Mouse (Mus musculus): ENCODE data around the gene Fam107b.

Gene Fam107b

GRCm38 (mm10) chr2:3737917-3738694 is 167.8 kb downstream of the Fam107b start:
- no peak for DNase-seq (ENCODE audit: extremely low spot score, low read depth, low spot score)

- no peak for DNase-seq (ENCODE audit: extremely low spot score, low read depth, low spot score)
These were observed 168.4 kb downstream of the Fam107b start for GRCm38 (mm10) chr2:3738734-3739133.

GRCm38 (mm10) chr2:3739351-3739961 is 169.2 kb downstream of the Fam107b start:
- no peak for DNase-seq (ENCODE audit: extremely low spot score, low read depth, low spot score)

DNA sequence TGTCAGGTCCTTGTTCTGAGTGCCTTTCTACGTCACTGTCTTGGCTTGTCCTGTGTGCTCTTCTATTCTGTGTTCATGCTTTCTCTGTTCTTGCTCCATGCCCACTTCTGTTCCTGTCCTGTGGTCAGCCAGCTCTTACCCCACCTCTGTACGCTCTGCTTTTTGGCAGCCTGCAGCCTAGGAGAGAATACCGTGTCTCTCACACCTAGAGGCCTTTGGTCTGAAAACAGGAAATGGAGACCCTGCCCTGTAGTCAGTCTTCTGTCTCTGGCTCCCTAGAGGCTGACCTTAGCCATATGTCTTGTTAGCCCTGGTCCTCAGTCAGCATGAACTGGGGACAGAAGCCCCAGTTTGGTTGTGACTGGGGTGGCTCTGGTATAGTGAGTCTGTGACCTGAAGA is 170.0 kb downstream of the Fam107b start:
- DNase-seq (ENCODE audit: extremely low spot score, low read depth, low spot score), result no peak

GRCm38 (mm10) chr2:3740670-3741069 is 170.4 kb downstream of the Fam107b start:
- DNase-seq (ENCODE audit: extremely low spot score, low read depth, low spot score), result no peak

DNA sequence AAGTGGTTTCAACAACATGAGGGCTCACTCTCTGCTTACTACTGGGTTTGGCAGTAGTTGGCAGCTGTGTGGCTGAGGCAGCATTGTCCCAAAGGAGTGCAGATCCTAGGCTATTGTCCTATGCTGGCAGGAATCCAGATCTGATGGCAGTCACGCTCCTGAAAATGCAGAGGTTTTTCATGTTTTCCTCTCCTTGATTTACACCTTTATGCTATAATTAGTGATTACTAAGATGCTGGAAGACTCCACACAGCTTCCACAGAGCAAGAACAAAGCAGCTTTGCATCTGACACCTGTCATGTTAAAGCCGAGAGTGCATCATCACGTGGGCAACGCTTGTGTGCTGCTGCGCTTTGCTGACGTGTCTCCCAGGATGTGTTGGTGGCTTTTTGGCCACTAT is 172.2 kb downstream of the Fam107b start:
- DNase-seq (ENCODE audit: extremely low spot score, low read depth, low spot score), result no peak

DNA sequence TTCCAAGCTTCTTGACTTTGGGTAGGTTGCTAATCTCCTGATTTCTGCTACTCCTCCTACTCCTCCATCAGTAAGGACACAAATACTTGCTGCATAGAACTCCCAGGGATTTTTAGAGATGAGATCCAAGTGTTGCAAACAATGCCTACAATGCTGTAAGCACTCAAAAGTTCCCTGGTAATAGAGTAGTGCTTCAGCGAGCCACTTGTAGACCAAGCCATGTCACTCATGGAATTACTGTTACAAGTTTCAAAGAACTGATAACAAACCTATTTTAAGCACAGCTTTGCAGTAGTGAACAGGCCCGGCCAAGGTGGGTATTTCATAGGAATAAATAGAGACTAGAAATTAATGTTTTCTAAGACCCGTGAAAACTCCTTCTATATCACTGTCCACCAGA is 174.8 kb downstream of the Fam107b start:
- no peak for DNase-seq (ENCODE audit: extremely low spot score, low read depth, low spot score)

GRCm38 (mm10) chr2:3745910-3746606 is 175.8 kb downstream of the Fam107b start:
- no peak for DNase-seq (ENCODE audit: extremely low spot score, low read depth, low spot score)

- no peak for DNase-seq (ENCODE audit: extremely low spot score, low read depth, low spot score)
These were observed 178.6 kb downstream of the Fam107b start for GRCm38 (mm10) chr2:3748714-3749503.

GRCm38 (mm10) chr2:3749504-3750024 is 179.3 kb downstream of the Fam107b start:
- DNase-seq (ENCODE audit: extremely low spot score, low read depth, low spot score), result no peak

GRCm38 (mm10) chr2:3750126-3750525 is 179.8 kb downstream of the Fam107b start:
- DNase-seq (ENCODE audit: extremely low spot score, low read depth, low spot score), result no peak

GRCm38 (mm10) chr2:3752365-3752764 is 182.1 kb downstream of the Fam107b start:
- DNase-seq (ENCODE audit: extremely low spot score, low read depth, low spot score), result no peak

- DNase-seq (ENCODE audit: extremely low spot score, low read depth, low spot score), result no peak
These were observed 182.6 kb downstream of the Fam107b start for GRCm38 (mm10) chr2:3752893-3753292.

DNA sequence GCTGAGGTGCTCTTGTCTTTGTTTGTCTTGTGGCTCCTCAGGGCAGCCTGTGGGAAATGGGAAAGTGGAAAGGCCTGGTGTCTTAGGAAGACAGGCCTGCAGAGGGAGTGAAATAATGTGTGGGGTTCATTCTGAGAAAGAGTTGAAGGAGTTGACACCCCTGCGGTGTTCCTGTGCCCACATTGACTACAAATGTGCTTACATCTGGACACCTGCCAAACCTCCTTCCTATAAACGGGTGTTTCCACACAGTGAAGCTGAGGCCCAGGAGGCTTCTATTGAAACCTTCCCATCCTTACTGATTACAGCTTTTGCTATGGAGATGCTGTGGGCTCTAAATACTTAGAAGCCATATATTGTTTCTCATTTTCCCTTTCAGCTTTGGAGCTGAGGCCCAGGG is 183.5 kb downstream of the Fam107b start:
- no peak for DNase-seq (ENCODE audit: extremely low spot score, low read depth, low spot score)

DNA sequence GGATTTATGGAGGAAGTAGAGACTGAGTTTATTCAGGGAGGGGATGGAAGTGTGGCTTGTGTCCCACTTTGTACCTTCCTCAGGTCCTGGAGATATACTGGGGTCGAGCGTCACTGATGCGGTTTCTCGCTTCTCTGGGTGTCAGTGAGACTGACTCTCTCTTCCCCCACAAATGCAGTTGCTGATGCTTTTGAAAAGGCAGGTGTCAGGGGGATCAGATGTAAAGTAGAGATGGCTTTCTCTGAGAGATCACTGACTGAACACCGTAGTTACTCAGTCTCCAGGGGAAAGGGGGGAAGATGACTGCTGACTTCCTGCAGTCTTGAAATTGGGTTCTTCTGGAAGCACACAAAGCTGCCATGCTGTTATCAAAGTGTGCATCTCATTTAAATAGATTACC is 185.6 kb downstream of the Fam107b start:
- DNase-seq (ENCODE audit: extremely low spot score, low read depth, low spot score), result no peak

DNA sequence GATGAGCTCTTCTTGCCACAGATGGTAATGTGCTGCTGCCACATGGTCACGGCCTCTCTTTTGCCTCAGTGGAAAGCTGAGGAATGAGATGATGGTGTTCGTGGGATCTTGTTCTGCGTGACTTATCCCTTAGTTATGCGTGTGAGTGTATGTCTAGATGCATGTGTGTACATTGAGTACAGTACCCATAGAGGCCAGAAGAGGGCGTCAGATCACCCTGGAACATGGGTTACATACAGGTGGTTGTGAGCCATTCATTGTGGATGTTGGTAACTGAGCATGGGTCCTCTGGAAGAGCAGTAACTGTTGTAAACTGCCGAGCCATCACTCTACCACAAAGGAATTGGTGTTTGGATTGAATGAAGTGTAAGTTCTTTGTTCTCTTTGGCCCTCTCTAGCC is 188.1 kb downstream of the Fam107b start:
- DNase-seq (ENCODE audit: extremely low spot score, low read depth, low spot score), result no peak

GRCm38 (mm10) chr2:3760234-3760836 is 190.0 kb downstream of the Fam107b start:
- no peak for DNase-seq (ENCODE audit: extremely low spot score, low read depth, low spot score)

GRCm38 (mm10) chr2:3764136-3764535 is 193.8 kb downstream of the Fam107b start:
- no peak for DNase-seq (ENCODE audit: extremely low spot score, low read depth, low spot score)

- no peak for DNase-seq (ENCODE audit: extremely low spot score, low read depth, low spot score)
These were observed 195.9 kb downstream of the Fam107b start for GRCm38 (mm10) chr2:3765957-3766783.

DNA sequence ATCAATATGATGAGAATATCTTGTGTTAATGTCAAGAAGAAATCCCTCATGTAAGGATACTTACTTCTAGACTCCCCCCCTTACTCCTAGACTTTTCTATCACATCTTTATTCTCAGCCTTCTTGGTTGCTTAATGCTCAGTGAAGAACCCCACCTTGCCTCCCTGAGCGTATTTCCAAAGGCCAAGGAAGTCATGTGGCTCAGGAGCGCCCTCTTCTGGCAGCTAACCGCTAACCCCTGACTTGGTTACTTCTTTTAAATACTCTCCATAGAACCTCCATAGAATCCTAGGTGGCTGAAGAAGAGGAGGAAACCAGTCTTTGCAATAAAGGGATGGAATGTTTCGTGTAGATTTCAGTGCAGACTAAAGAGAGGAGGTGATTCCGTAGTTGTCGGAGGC is 199.0 kb downstream of the Fam107b start:
- DNase-seq (ENCODE audit: extremely low spot score, low read depth, low spot score), result peak; percentile 67

Measured in hindlimb bud, embryonic 11.5 days (tissue).